Comparison of ENCODE assay signal across 20 mouse cellular contexts in genomic region chr11:115672226-115672987, GRCm38 (mm10). TPM values are rescaled to one million over a fixed set of nuclear protein-coding genes. Genes with fewer than 3 reads are reported as not detected.
DNase-seq lines count a peak whose midpoint lies in the region.
"Had no signal": no experiment of that assay in that cellular context is flagged by ENCODE, and none has a peak within 500 bp of the region (broad histone marks: within the 10 kb centered on the region; RNA-seq: fewer than 3 reads in every experiment).

No protein-coding gene starts in this region.

- peak overlapping the region; percentile 46 for H3K4me3 ChIP-seq in megakaryocyte, embryonic 14.5 days (replicated peaks)
- H3K4me3 ChIP-seq: embryonic facial prominence, embryonic 12.5 days; erythroblast, embryonic 14.5 days; heart, embryonic 13.5 days; liver, embryonic 15.5 days; midbrain, embryonic 13.5 days; myocyte; neural tube, embryonic 15.5 days had no signal

- no peaks in the 10 kb centered on the region for H3K9me3 ChIP-seq in megakaryocyte, embryonic 14.5 days
- H3K9me3 ChIP-seq: embryonic facial prominence, embryonic 12.5 days; heart, embryonic 13.5 days; liver, embryonic 15.5 days; midbrain, embryonic 13.5 days; neural tube, embryonic 15.5 days had no signal

- peaks cover 96% of the 10 kb centered on the region for H3K4me1 ChIP-seq in megakaryocyte, embryonic 14.5 days

- peak; percentile 41 to 42 for DNase-seq in cerebellum, postnatal 25 days
- DNase-seq in cerebellum, postnatal 36 days, result no peak
- peak; percentile 30 for DNase-seq in CD4-positive helper T cell, adult 2 months (ENCODE audit: low read depth, low spot score)
- DNase-seq in thymus, postnatal 14 days, result peak; percentile 62
- no peak for DNase-seq in spleen, postnatal 10 days (ENCODE audit: low spot score in 2 of 2)
- DNase-seq in spleen, postnatal 4 days (ENCODE audit: low spot score in 2 of 2), result no peak
- DNase-seq: adrenal gland, postnatal 36 days; gastrocnemius, postnatal 14 days; heart, adult 18-20 months; heart, postnatal 4 days; kidney, adult 11 months; right cerebral cortex, postnatal 4 days had no signal

- no peaks in the 10 kb centered on the region for H3K27me3 ChIP-seq in megakaryocyte, embryonic 14.5 days (replicated peaks)
- H3K27me3 ChIP-seq: embryonic facial prominence, embryonic 12.5 days; heart, embryonic 13.5 days; liver, embryonic 15.5 days; midbrain, embryonic 13.5 days; neural tube, embryonic 15.5 days had no signal

- H3K36me3 ChIP-seq in megakaryocyte, embryonic 14.5 days (replicated peaks; ENCODE audit: low read length), result peaks cover 61% of the 10 kb centered on the region
- H3K36me3 ChIP-seq: embryonic facial prominence, embryonic 12.5 days had no signal

RNA-seq across cellular contexts. Expression of gene Grb2, which starts 36.0 kb away (rescaled TPM):
- 30.1 and 77.5 TPM in 2 replicates for polyA plus RNA-seq in megakaryocyte, embryonic 14.5 days (2012; ENCODE audit: insufficient read depth, low replicate concordance)

RNA-seq across cellular contexts. Expression of gene Slc25a19, which starts 44.3 kb away (rescaled TPM):
- polyA plus RNA-seq in megakaryocyte, embryonic 14.5 days (2012; ENCODE audit: insufficient read depth, low replicate concordance), result 10.5 and 20.5 TPM in 2 replicates

RNA-seq across cellular contexts. Expression of gene Mif4gd, which starts 59.6 kb away (rescaled TPM):
- polyA plus RNA-seq in megakaryocyte, embryonic 14.5 days (2012; ENCODE audit: insufficient read depth, low replicate concordance), result 9.6 and 15.5 TPM in 2 replicates

Comparison
In these comparisons a context has a peak if more than half of its experiments do, and no peak if none do; other contexts are left out.
1. DNase-seq: peak in cerebellum, postnatal 25 days (2 of 2), CD4-positive helper T cell, adult 2 months (single experiment) and thymus, postnatal 14 days (single experiment); none in cerebellum, postnatal 36 days (0 of 2), spleen, postnatal 10 days (0 of 2) and spleen, postnatal 4 days (0 of 2).